Comparison of ENCODE assay signal across 18 mouse cellular contexts in genomic region chr1:186197057-186197456, GRCm38 (mm10).
DNase-seq lines count a peak whose midpoint lies in the region; ATAC-seq and TF ChIP-seq lines count a peak whose summit lies in the region.
"Had no signal": no experiment of that assay in that cellular context is flagged by ENCODE, and none has a peak within 500 bp of the region (broad histone marks: within the 10 kb centered on the region; RNA-seq: fewer than 3 reads in every experiment).

No protein-coding gene starts in this region.

- no peak overlapping the region for H3K4me3 ChIP-seq in embryonic facial prominence, embryonic 14.5 days (ENCODE audit: low read depth, low read length)
- H3K4me3 ChIP-seq in embryonic facial prominence, embryonic 10.5 days = no peak overlapping the region
- no peak overlapping the region for H3K4me3 ChIP-seq in limb, embryonic 13.5 days
- no peak overlapping the region for H3K4me3 ChIP-seq in limb, embryonic 10.5 days
- H3K4me3 ChIP-seq in lung, embryonic 14.5 days (ENCODE audit: low read depth, low read length) = no peak overlapping the region
- H3K4me3 ChIP-seq: embryonic facial prominence, embryonic 12.5 days; heart, embryonic 15.5 days; limb, embryonic 12.5 days; liver, embryonic 15.5 days; midbrain, embryonic 10.5 days had no signal

- DNase-seq in embryonic facial prominence, embryonic 14.5 days (ENCODE audit: low spot score) = peak; percentile 67
- no peak for DNase-seq in embryonic facial prominence, embryonic 10.5 days (ENCODE audit: low spot score)
- DNase-seq in limb, embryonic 10.5 days (ENCODE audit: low spot score) = no peak
- DNase-seq in lung, embryonic 14.5 days = peak; percentile 43
- peak; percentile 7 for DNase-seq in skeletal muscle tissue, adult 2 months (ENCODE audit: low read depth, low spot score)
- DNase-seq: kidney, adult 2 months; right cerebral cortex, adult 18-20 months; thymus, postnatal 14 days had no signal

- no peak overlapping the region for H3K4me2 ChIP-seq in embryonic facial prominence, embryonic 14.5 days (ENCODE audit: low read depth, low read length)
- H3K4me2 ChIP-seq in limb, embryonic 13.5 days (replicated peaks) = no peak overlapping the region
- H3K4me2 ChIP-seq in lung, embryonic 14.5 days = no peak overlapping the region
- H3K4me2 ChIP-seq: embryonic facial prominence, embryonic 12.5 days; heart, embryonic 15.5 days; limb, embryonic 12.5 days; liver, embryonic 15.5 days had no signal

- TF ChIP-seq CTCF in lung, embryonic 14.5 days (IDR thresholded peaks at IDR 0.05; ENCODE audit: low read depth) = no peak

- H3K36me3 ChIP-seq in embryonic facial prominence, embryonic 14.5 days (ENCODE audit: control insufficient read depth, insufficient read depth, low read length) = no peaks in the 10 kb centered on the region
- H3K36me3 ChIP-seq in embryonic facial prominence, embryonic 10.5 days (replicated peaks) = no peaks in the 10 kb centered on the region
- H3K36me3 ChIP-seq in limb, embryonic 13.5 days = no peaks in the 10 kb centered on the region
- no peaks in the 10 kb centered on the region for H3K36me3 ChIP-seq in limb, embryonic 10.5 days
- H3K36me3 ChIP-seq in lung, embryonic 14.5 days (ENCODE audit: insufficient read depth) = no peaks in the 10 kb centered on the region
- H3K36me3 ChIP-seq: embryonic facial prominence, embryonic 12.5 days; heart, embryonic 15.5 days; limb, embryonic 12.5 days; liver, embryonic 15.5 days; midbrain, embryonic 10.5 days had no signal

- 0 out of 2 replicates have a peak, but pooled peaks have one; percentile 30 for ATAC-seq in embryonic facial prominence, embryonic 14.5 days (ENCODE audit: low read depth)
- 0 out of 2 replicates have a peak, but pooled peaks have one; percentile 44 for ATAC-seq in limb, embryonic 13.5 days (ENCODE audit: low FRiP score, low read depth)
- no peak for ATAC-seq in lung, embryonic 14.5 days (ENCODE audit: insufficient read depth)
- ATAC-seq in erythroid progenitor cell, adult 5-6 weeks (replicated peaks; ENCODE audit: low FRiP score, poor library complexity, severe bottlenecking) = no peak
- ATAC-seq in megakaryocyte, adult 5-6 weeks (ENCODE audit: poor library complexity, severe bottlenecking) = no peak
- ATAC-seq: hindbrain, postnatal 0 days; Patski had no signal

- H3K9ac ChIP-seq in embryonic facial prominence, embryonic 14.5 days (ENCODE audit: low read depth, low read length) = no peak overlapping the region
- no peak overlapping the region for H3K9ac ChIP-seq in limb, embryonic 13.5 days
- no peak overlapping the region for H3K9ac ChIP-seq in lung, embryonic 14.5 days
- H3K9ac ChIP-seq: embryonic facial prominence, embryonic 12.5 days; heart, embryonic 15.5 days; limb, embryonic 12.5 days; liver, embryonic 15.5 days had no signal

- no peaks in the 10 kb centered on the region for H3K27me3 ChIP-seq in embryonic facial prominence, embryonic 14.5 days (replicated peaks; ENCODE audit: control insufficient read depth, insufficient read depth, low read length)
- no peaks in the 10 kb centered on the region for H3K27me3 ChIP-seq in embryonic facial prominence, embryonic 10.5 days (replicated peaks; ENCODE audit: low read depth, poor library complexity, severe bottlenecking)
- H3K27me3 ChIP-seq in limb, embryonic 13.5 days = no peaks in the 10 kb centered on the region
- H3K27me3 ChIP-seq in limb, embryonic 10.5 days (ENCODE audit: low read depth, poor library complexity, severe bottlenecking) = no peaks in the 10 kb centered on the region
- no peaks in the 10 kb centered on the region for H3K27me3 ChIP-seq in lung, embryonic 14.5 days (ENCODE audit: insufficient read depth, low read length)
- H3K27me3 ChIP-seq: embryonic facial prominence, embryonic 12.5 days; heart, embryonic 15.5 days; limb, embryonic 12.5 days; liver, embryonic 15.5 days; Patski had no signal

- WGBS in embryonic facial prominence, embryonic 14.5 days = 78% methylated on average over 2 of the region's 2 CpGs
- 86% methylated on average over 2 of the region's 2 CpGs for WGBS in embryonic facial prominence, embryonic 10.5 days
- 85% methylated on average over 2 of the region's 2 CpGs for WGBS in limb, embryonic 13.5 days
- WGBS in limb, embryonic 10.5 days = 86% methylated on average over 2 of the region's 2 CpGs
- 68% methylated on average over 2 of the region's 2 CpGs for WGBS in lung, embryonic 14.5 days

- H3K9me3 ChIP-seq in embryonic facial prominence, embryonic 14.5 days (ENCODE audit: control insufficient read depth, low read length) = no peaks in the 10 kb centered on the region
- H3K9me3 ChIP-seq in embryonic facial prominence, embryonic 10.5 days = no peaks in the 10 kb centered on the region
- no peaks in the 10 kb centered on the region for H3K9me3 ChIP-seq in limb, embryonic 13.5 days
- H3K9me3 ChIP-seq in limb, embryonic 10.5 days (replicated peaks) = no peaks in the 10 kb centered on the region
- H3K9me3 ChIP-seq in lung, embryonic 14.5 days (ENCODE audit: low read depth, low read length) = no peaks in the 10 kb centered on the region
- H3K9me3 ChIP-seq: embryonic facial prominence, embryonic 12.5 days; heart, embryonic 15.5 days; limb, embryonic 12.5 days; liver, embryonic 15.5 days; midbrain, embryonic 10.5 days had no signal

- no peak overlapping the region for H3K27ac ChIP-seq in embryonic facial prominence, embryonic 14.5 days (replicated peaks; ENCODE audit: low read depth, low read length)
- no peak overlapping the region for H3K27ac ChIP-seq in embryonic facial prominence, embryonic 10.5 days (replicated peaks)
- H3K27ac ChIP-seq in limb, embryonic 13.5 days = no peak overlapping the region
- no peak overlapping the region for H3K27ac ChIP-seq in limb, embryonic 10.5 days
- H3K27ac ChIP-seq in lung, embryonic 14.5 days (ENCODE audit: low read depth) = no peak overlapping the region
- H3K27ac ChIP-seq: embryonic facial prominence, embryonic 12.5 days; heart, embryonic 15.5 days; hindbrain, postnatal 0 days; limb, embryonic 12.5 days; liver, embryonic 15.5 days; midbrain, embryonic 10.5 days had no signal

- H3K4me1 ChIP-seq in embryonic facial prominence, embryonic 14.5 days (ENCODE audit: control insufficient read depth, insufficient read depth, low read length) = no peaks in the 10 kb centered on the region
- 0 out of 2 replicates have a peak, but pooled peaks cover 4% of the 10 kb centered on the region for H3K4me1 ChIP-seq in embryonic facial prominence, embryonic 10.5 days
- H3K4me1 ChIP-seq in limb, embryonic 13.5 days = no peaks in the 10 kb centered on the region; the same call in 1 of the 2 replicates
- H3K4me1 ChIP-seq in limb, embryonic 10.5 days = peaks cover 7% of the 10 kb centered on the region; the same call in 1 of the 2 replicates
- no peaks in the 10 kb centered on the region for H3K4me1 ChIP-seq in lung, embryonic 14.5 days (ENCODE audit: insufficient read depth)
- H3K4me1 ChIP-seq: embryonic facial prominence, embryonic 12.5 days; heart, embryonic 15.5 days; limb, embryonic 12.5 days; liver, embryonic 15.5 days; midbrain, embryonic 10.5 days had no signal

Comparison
In these comparisons a context has a peak if more than half of its experiments do, and no peak if none do; other contexts are left out.
1. DNase-seq: peak in embryonic facial prominence, embryonic 14.5 days (single experiment), lung, embryonic 14.5 days (single experiment) and skeletal muscle tissue, adult 2 months (single experiment); none in embryonic facial prominence, embryonic 10.5 days (single experiment) and limb, embryonic 10.5 days (single experiment).
2. ATAC-seq: peak in embryonic facial prominence, embryonic 14.5 days (single experiment) and limb, embryonic 13.5 days (single experiment); none in lung, embryonic 14.5 days (single experiment), erythroid progenitor cell, adult 5-6 weeks (single experiment) and megakaryocyte, adult 5-6 weeks (single experiment).